Mouse (Mus musculus) inflammation-experienced regulatory T-cells, adult 16 weeks (primary cell): ENCODE data around the gene Olfr1306. TPM values are rescaled to one million over a fixed set of nuclear protein-coding genes. Genes with fewer than 3 reads are reported as not detected.

Experiments used
- polyA plus RNA-seq: library from polyadenylated mRNA; unstranded; fragments of 100-300 nt; shearing (Covaris generic); gene quantifications from one replicate; pipeline ENCODE4 v1.2.1, GENCODE M21; 2017

The Olfr1306 gene
- not detected for polyA plus RNA-seq

DNA sequence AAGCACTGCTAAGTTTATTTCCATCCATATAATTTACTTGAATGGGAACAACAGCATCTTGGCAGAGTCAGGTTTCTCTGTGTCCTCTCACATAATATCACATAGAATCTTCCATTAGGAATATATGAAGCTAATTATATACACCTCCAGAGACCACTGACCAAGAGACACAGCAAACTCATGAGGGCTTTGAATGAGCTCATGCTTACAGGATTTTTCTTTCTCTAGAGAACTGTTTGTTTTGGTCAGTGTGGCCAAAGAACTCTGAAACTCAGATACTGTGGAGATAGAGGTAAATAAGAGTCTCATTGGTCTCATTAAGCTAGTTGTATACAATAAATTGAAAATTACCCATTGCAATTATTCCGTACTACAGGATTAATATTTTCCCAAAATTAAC lies at the start of gene Olfr1306:
Gene Olfr1306 (minus strand): TSS at position 101 of the 400 bp plus-strand sequence.

DNA sequence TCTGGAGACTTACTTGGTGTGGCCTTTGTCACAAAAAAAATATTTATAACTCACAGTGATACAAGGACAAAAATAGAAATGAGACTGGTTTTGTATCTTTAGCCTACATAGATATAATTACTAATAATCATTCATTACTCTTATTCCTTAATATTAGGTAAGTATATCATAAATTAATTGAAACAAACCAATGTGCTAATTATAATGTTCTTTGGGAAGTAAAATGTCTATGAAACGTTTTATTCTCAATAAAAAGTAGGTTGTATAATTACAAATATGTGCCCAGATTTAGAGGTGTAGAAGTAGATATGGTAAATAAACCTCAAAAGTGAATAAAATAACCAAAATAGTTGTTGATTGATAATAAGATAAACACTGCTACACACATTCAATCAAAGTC lies 48.8 kb upstream of the Olfr1306 start, which contains the start of gene Olfr1308:
Gene Olfr1308 (minus strand): TSS at position 101 of the 400 bp plus-strand sequence.

DNA sequence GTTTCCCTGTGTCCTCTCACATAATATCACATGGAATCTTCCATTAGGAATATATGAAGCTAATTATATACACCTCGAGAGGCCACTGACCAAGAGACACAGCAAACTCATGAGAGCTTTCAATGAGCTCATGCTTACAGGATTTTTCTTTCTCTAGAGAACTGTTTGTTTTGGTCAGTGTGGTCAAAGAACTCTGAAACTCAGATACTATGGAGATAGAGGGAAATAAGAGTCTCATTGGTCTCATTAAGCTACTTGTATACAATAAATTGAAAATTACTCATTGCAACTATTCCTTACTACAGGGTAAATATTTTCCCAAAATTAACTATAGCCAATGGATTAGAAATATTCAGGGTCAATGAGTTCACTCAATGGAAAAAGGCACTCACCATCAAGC lies 33.3 kb upstream of the Olfr1306 start, which contains the start of gene Olfr1307:
Gene Olfr1307 (minus strand): TSS at position 101 of the 400 bp plus-strand sequence.

DNA sequence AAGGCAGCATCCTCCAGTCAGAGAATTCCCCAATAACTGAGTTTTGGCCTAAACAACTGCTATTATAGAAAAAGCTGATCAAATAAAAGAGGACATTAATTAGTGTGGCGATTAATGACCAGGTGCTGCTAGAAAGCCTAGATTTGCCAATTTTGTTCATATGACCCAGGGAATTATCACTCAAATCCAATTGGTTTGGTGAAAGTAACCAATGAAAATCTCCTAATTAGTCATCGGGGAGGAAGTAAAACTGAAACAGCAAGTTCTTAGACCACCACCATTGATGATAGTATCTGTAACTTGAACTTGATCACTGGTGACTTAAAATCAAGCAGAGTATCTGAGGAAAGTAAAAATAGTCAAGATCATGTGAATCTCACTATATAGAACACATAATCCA lies 39.0 kb downstream of the Olfr1306 start, which contains the start of gene Olfr1305:
Gene Olfr1305 (minus strand): TSS at position 101 of the 400 bp plus-strand sequence.

Other genes with a start within 250 kb of the Olfr1306 start
- not detected for gene Olfr1301, start 165.3 kb downstream of the Olfr1306 start, polyA plus RNA-seq
- not detected for gene Olfr1302, start 138.8 kb downstream of the Olfr1306 start, polyA plus RNA-seq
- not detected for gene Olfr1303, start 95.9 kb downstream of the Olfr1306 start, polyA plus RNA-seq
- gene Olfr1305, start 39.1 kb downstream of the Olfr1306 start, polyA plus RNA-seq: not detected
- 0.02 TPM for gene Olfr1307, start 33.2 kb upstream of the Olfr1306 start, polyA plus RNA-seq
- gene Olfr1308, start 48.7 kb upstream of the Olfr1306 start, polyA plus RNA-seq: not detected
- gene Olfr1309, start 74.0 kb upstream of the Olfr1306 start, polyA plus RNA-seq: not detected
- not detected for gene Olfr1310, start 96.4 kb upstream of the Olfr1306 start, polyA plus RNA-seq
- not detected for gene Olfr1311, start 108.1 kb upstream of the Olfr1306 start, polyA plus RNA-seq
- gene Olfr1312, start 134.0 kb upstream of the Olfr1306 start, polyA plus RNA-seq: not detected
- not detected for gene Olfr1313, start 161.6 kb upstream of the Olfr1306 start, polyA plus RNA-seq
- not detected for gene Olfr1314, start 180.5 kb upstream of the Olfr1306 start, polyA plus RNA-seq
- not detected for gene Olfr1315-ps1, start 199.2 kb upstream of the Olfr1306 start, polyA plus RNA-seq
- not detected for gene Olfr1316, start 218.7 kb upstream of the Olfr1306 start, polyA plus RNA-seq
- not detected for gene Olfr1317, start 224.1 kb upstream of the Olfr1306 start, polyA plus RNA-seq
- gene Olfr1318, start 237.9 kb upstream of the Olfr1306 start, polyA plus RNA-seq: not detected